Mouse (Mus musculus) liver, adult 2 months (tissue): ENCODE measurements around the gene Fmo6.

Source experiments
- CTCF ChIP-seq: fragments of 200-500 bp; IDR thresholded peaks from 2 replicates; pipeline ENCODE4 v1.5.1; 2011; ENCODE audit warnings: low read depth, low read length, control low read depth
- POLR2A ChIP-seq: fragments of 200-500 bp; IDR thresholded peaks from 2 replicates; pipeline ENCODE4 v1.6.1; 2011; ENCODE audit warnings: low read length, control low read depth; ENCODE audit not compliant: insufficient read depth; ENCODE audit errors: extremely low read depth

GRCm38 (mm10) chr1:162871701-162872311 lies 65.5 kb downstream of the Fmo6 start:
- TF ChIP-seq POLR2A = no peak
- no peak for TF ChIP-seq CTCF
